In the genomic region with DNA sequence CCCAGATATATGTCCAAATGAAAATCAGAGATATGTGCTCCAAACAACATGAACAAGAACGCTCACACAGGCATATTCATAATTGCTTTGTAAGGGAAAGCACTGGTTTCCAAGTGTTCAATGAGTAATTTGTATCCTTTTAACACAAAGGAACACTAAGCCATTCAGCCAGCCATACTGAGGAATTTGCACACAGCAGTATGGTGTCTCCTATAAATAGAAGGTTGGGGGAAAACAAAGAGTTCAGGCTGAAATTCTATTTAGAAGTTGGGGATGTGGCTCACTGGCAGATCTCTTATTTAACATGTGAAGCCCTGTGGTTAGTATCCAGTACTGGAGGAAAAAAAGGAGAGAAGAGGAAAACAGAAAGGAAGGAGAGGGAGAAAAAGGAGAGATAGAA, we compare ENCODE assay signal across 24 mouse cellular contexts.
"Had no signal": no experiment of that assay in that cellular context is flagged by ENCODE, and none has a peak within 500 bp of the region (broad histone marks: within the 10 kb centered on the region; RNA-seq: fewer than 3 reads in every experiment).

No protein-coding gene starts in this region.

- DNase-seq: gastrocnemius, postnatal 14 days; gastrocnemius, postnatal 36 days; heart, adult 11 months; heart, adult 2 months; heart, postnatal 14 days; heart, postnatal 36 days; kidney, adult 11 months; kidney, adult 8-10 months; kidney, postnatal 10 days; kidney, postnatal 25 days; kidney, postnatal 4 days; liver; liver, embryonic 13.5 days had no signal

- H3K4me3 ChIP-seq: heart, adult 2 months; heart, embryonic 13.5 days; heart, embryonic 15.5 days; hindbrain, embryonic 13.5 days; hindbrain, embryonic 15.5 days; layer of hippocampus, adult 2 months; left cerebral cortex, adult 2 months; limb, embryonic 10.5 days; limb, embryonic 12.5 days; liver, embryonic 13.5 days; liver, embryonic 15.5 days had no signal

- H3K27ac ChIP-seq: heart, adult 2 months; heart, embryonic 13.5 days; heart, embryonic 15.5 days; hindbrain, embryonic 13.5 days; hindbrain, embryonic 15.5 days; hindbrain, postnatal 0 days; layer of hippocampus, adult 2 months; left cerebral cortex, adult 2 months; limb, embryonic 10.5 days; limb, embryonic 12.5 days; liver, embryonic 13.5 days; liver, embryonic 15.5 days had no signal

- ATAC-seq: hindbrain, postnatal 0 days; intestine, embryonic 16.5 days had no signal

- H3K4me1 ChIP-seq: heart, embryonic 13.5 days; heart, embryonic 15.5 days; hindbrain, embryonic 13.5 days; hindbrain, embryonic 15.5 days; liver, embryonic 13.5 days; liver, embryonic 15.5 days had no signal
